Mouse (Mus musculus) effector memory CD4-positive, alpha-beta T cell, adult 7 months (primary cell): ENCODE measurements around the gene Fn3krp. TPM values are rescaled to one million over a fixed set of nuclear protein-coding genes. Genes with fewer than 3 reads are reported as not detected.

Experiments used
- polyA plus RNA-seq: library from polyadenylated mRNA; unstranded; fragments of 100-300 nt; shearing (Covaris generic); gene quantifications from one replicate; pipeline ENCODE4 v1.2.1, GENCODE M21; 2017

The Fn3krp gene
- 0.24 TPM for polyA plus RNA-seq

DNA sequence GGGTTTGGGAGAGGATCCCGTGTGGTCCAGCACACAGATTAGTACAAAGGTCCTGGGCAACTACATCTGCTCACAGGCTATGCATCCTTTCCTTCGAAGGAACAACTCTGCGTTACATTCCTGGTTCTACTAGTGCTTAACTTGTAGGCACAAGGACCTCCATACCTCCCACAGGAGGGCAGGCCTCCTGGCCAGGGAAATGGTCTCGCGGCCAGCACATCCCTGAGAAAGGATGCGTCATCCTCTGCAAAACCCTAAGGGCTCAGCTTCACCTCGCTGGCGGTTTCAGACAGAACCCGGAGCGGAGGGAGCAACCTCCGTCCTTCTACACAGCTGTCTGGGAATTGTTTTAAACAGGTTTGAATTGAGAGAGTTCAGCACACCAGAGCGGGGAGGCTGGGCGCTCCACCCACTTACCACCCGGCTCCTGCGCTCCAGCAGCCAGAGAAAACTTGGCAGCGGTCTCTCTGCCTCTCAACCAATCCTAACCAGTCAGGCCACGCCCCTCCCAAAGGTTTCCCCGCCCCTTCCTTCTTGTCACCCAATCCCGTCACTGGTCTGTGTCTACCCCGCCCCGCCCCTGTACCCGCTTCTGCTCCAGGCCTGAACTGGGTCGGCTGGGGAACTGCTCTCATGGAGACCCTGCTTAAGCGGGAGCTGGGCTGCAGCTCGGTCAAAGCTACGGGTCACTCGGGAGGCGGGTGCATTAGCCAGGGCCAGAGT lies at the start of gene Fn3krp:
Fn3krp (plus strand) TSS at position 572 of the 723 bp plus-strand sequence.

GRCm38 (mm10) chr11:121387750-121388553 lies 33.2 kb upstream of the Fn3krp start, which contains the start of gene Rab40b:
Gene Rab40b, minus strand, starts transcription at chr11:121388251.

DNA sequence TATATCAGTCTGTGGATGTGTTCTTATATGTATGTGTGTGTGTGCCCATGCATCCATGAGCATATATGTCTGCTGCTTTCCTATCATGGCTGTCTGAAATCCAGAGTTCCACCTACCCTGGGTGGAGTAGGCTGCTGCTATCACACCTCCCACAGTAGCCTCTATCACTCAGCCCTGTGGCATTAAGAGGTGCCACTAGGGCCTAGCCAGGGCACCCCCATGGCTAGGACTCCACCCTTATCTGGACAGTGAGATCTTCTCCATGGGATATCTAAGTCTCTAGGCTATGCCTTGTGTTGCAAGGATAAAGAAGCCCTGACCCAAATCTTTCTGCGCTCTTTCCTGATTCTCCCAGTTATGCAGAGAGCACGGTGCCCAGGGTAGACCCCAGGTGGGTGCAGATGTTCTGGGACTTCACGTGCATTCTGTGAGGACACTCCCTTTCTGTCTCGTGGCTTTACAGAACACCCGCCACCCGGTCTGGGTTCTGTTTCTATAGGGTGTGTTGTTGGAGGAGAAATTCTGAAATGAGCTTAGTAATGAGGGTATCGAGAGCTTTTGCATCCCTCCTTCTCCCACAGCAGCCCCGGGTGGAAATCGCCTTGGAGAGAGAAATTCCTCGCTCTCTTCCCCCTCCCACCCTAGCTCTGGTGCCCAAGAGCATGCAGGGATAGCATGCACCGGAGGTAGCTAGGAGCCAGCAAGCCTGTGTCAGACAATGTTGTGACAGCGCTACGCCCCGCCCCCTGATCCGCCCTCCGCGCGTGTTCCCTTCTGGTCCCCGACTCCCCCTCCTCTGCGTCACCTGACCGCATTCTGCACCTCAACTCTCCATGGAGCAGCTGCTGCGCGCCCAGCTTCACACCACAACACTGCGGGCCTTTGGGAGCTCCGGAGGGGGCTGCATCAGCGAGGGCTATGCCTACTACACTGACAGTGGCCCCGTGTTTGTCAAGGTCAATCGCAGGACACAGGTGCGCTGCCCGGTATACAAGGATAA lies 13.3 kb downstream of the Fn3krp start, which contains the start of gene Fn3k:
Fn3k (plus strand) TSS at position 758 of the 1,000 bp plus-strand sequence.

GRCm38 (mm10) chr11:121451753-121452635 lies 30.8 kb downstream of the Fn3krp start, which contains the start of gene Tbcd:
Gene Tbcd, plus strand, starts transcription at chr11:121451949.

Other genes with a start within 250 kb of the Fn3krp start
- gene Hexdc, start 217.0 kb upstream of the Fn3krp start, polyA plus RNA-seq = 1.5 TPM
- 21.6 TPM for gene Ogfod3, start 216.7 kb upstream of the Fn3krp start, polyA plus RNA-seq
- 78.1 TPM for gene Cybc1, start 192.1 kb upstream of the Fn3krp start, polyA plus RNA-seq
- gene Narf, start 184.1 kb upstream of the Fn3krp start, polyA plus RNA-seq = 27.8 TPM
- 16.6 TPM for gene Foxk2, start 161.4 kb upstream of the Fn3krp start, polyA plus RNA-seq
- 83.7 TPM for gene Wdr45b, start 67.0 kb upstream of the Fn3krp start, polyA plus RNA-seq
- not detected for gene Rab40b, start 33.1 kb upstream of the Fn3krp start, polyA plus RNA-seq
- not detected for gene Fn3k, start 13.5 kb downstream of the Fn3krp start, polyA plus RNA-seq
- 33.7 TPM for gene Tbcd, start 30.5 kb downstream of the Fn3krp start, polyA plus RNA-seq
- gene Zfp750, start 97.9 kb downstream of the Fn3krp start, polyA plus RNA-seq = 0.27 TPM